Mouse (Mus musculus) skeletal muscle tissue, adult 2 months (tissue): ENCODE results near the gene Tpo.
A peak's percentile ranks its signal among the peaks of the same experiment; 100 is the strongest.

ENCODE experiments used
- DNase-seq: peaks from one replicate; pipeline ENCODE4 v3.0.0-alpha.2; 2012; ENCODE audit warnings: low read depth, low spot score

Tpo gene

GRCm38 (mm10) chr12:30132524-30132923 is at the start of gene Tpo:
TSS of gene Tpo (minus strand) at chr12:30132624.
- DNase-seq, result no peak

- no peak for DNase-seq
Measured at GRCm38 (mm10) chr12:30181721-30182120, 49.3 kb upstream of the Tpo start.

- DNase-seq, result no peak
Measured at GRCm38 (mm10) chr12:30179623-30180022, 47.2 kb upstream of the Tpo start.

- no peak for DNase-seq
Measured at GRCm38 (mm10) chr12:30177966-30178365, 45.5 kb upstream of the Tpo start.

GRCm38 (mm10) chr12:30177529-30177928 is 45.1 kb upstream of the Tpo start:
- no peak for DNase-seq

- no peak for DNase-seq
Measured at GRCm38 (mm10) chr12:30168491-30168890, 36.1 kb upstream of the Tpo start.

GRCm38 (mm10) chr12:30164538-30164937 is 32.1 kb upstream of the Tpo start:
- no peak for DNase-seq

- no peak for DNase-seq
Measured at GRCm38 (mm10) chr12:30164005-30164404, 31.6 kb upstream of the Tpo start.

- DNase-seq, result no peak
Measured at GRCm38 (mm10) chr12:30161731-30162406, 29.4 kb upstream of the Tpo start.

GRCm38 (mm10) chr12:30160475-30160874 is 28.1 kb upstream of the Tpo start:
- peak; percentile 4 for DNase-seq

- no peak for DNase-seq
Measured at GRCm38 (mm10) chr12:30159788-30160187, 27.4 kb upstream of the Tpo start.

- no peak for DNase-seq
Measured at GRCm38 (mm10) chr12:30154079-30154673, 21.8 kb upstream of the Tpo start.

- no peak for DNase-seq
Measured at GRCm38 (mm10) chr12:30142085-30142484, 9.7 kb upstream of the Tpo start.

- no peak for DNase-seq
Measured at GRCm38 (mm10) chr12:30129411-30129716, 3.1 kb downstream of the Tpo start.

GRCm38 (mm10) chr12:30128561-30129410 is 3.6 kb downstream of the Tpo start:
- peak; percentile 62 for DNase-seq

- DNase-seq, result no peak
Measured at GRCm38 (mm10) chr12:30122347-30122746, 10.1 kb downstream of the Tpo start.

GRCm38 (mm10) chr12:30112271-30112670 is 20.2 kb downstream of the Tpo start:
- DNase-seq, result no peak

- DNase-seq, result no peak
Measured at GRCm38 (mm10) chr12:30109646-30110605, 22.5 kb downstream of the Tpo start.

GRCm38 (mm10) chr12:30102891-30103565 is 29.4 kb downstream of the Tpo start:
- no peak for DNase-seq

GRCm38 (mm10) chr12:30092081-30092480 is 40.3 kb downstream of the Tpo start:
- peak; percentile 48 for DNase-seq

- no peak for DNase-seq
Measured at GRCm38 (mm10) chr12:30083971-30084370, 48.5 kb downstream of the Tpo start.
